Mouse (Mus musculus): Measurements from ENCODE around the gene Kif18b. TPM values are rescaled to one million over a fixed set of nuclear protein-coding genes. Genes with fewer than 3 reads are reported as not detected.

The Kif18b gene
- polyA plus RNA-seq (2012; ENCODE audit: low replicate concordance): 3.6 and 12.5 TPM in 2 replicates

GRCm38 (mm10) chr11:102924557-102925350 is at the start of gene Kif18b:
Kif18b (minus strand) TSS chr11:102925124.

GRCm38 (mm10) chr11:102946265-102946991 is 21.5 kb upstream of the Kif18b start, which contains the start of gene C1ql1:
C1ql1 (minus strand) TSS chr11:102946688.

GRCm38 (mm10) chr11:102900763-102901162 is 24.2 kb downstream of the Kif18b start, which contains the start of gene Gfap:
Gfap (minus strand) TSS chr11:102900912.

GRCm38 (mm10) chr11:102884616-102885219 is 40.2 kb downstream of the Kif18b start, which contains the start of gene Fam187a:
Fam187a (plus strand) TSS chr11:102885169.

GRCm38 (mm10) chr11:102880585-102881313 is 44.2 kb downstream of the Kif18b start, which contains the start of the genes Eftud2 and Ccdc103:
Eftud2 (minus strand) TSS chr11:102880985.
Ccdc103 (plus strand) TSS chr11:102881204.

Other genes starting within 250 kb of the Kif18b start
- 4.8 and 5.2 TPM in 2 replicates for gene Ccdc43, start 227.3 kb downstream of the Kif18b start, polyA plus RNA-seq (2012; ENCODE audit: low replicate concordance)
- gene Adam11, start 163.7 kb downstream of the Kif18b start, polyA plus RNA-seq (2012; ENCODE audit: low replicate concordance): 4.5 and 14.2 TPM in 2 replicates
- not detected in 2 replicates for gene Gjc1, start 105.4 kb downstream of the Kif18b start, polyA plus RNA-seq (2012; ENCODE audit: low replicate concordance)
- not detected in 2 replicates for gene Higd1b, start 89.3 kb downstream of the Kif18b start, polyA plus RNA-seq (2012; ENCODE audit: low replicate concordance)
- 92.1 and 150 TPM in 2 replicates for gene Eftud2, start 44.1 kb downstream of the Kif18b start, polyA plus RNA-seq (2012; ENCODE audit: low replicate concordance)
- gene Ccdc103, start 43.9 kb downstream of the Kif18b start, polyA plus RNA-seq (2012; ENCODE audit: low replicate concordance): not detected in 2 replicates
- gene Fam187a, start 40.0 kb downstream of the Kif18b start, polyA plus RNA-seq (2012; ENCODE audit: low replicate concordance): not detected in 2 replicates
- gene Gfap, start 24.2 kb downstream of the Kif18b start, polyA plus RNA-seq (2012; ENCODE audit: low replicate concordance): 1.1 TPM in 1 of 2 replicates, not detected in the other
- gene C1ql1, start 21.6 kb upstream of the Kif18b start, polyA plus RNA-seq (2012; ENCODE audit: low replicate concordance): not detected in 2 replicates
- gene Nmt1, start 103.1 kb upstream of the Kif18b start, polyA plus RNA-seq (2012; ENCODE audit: low replicate concordance): 9.5 and 16.8 TPM in 2 replicates
- gene Dcakd, start 103.2 kb upstream of the Kif18b start, polyA plus RNA-seq (2012; ENCODE audit: low replicate concordance): 30.8 and 47.5 TPM in 2 replicates
- gene Plcd3, start 176.5 kb upstream of the Kif18b start, polyA plus RNA-seq (2012; ENCODE audit: low replicate concordance): 0.15 and 0.18 TPM in 2 replicates
- gene Acbd4, start 176.6 kb upstream of the Kif18b start, polyA plus RNA-seq (2012; ENCODE audit: low replicate concordance): 60.3 and 69.9 TPM in 2 replicates
- 25.6 and 27.7 TPM in 2 replicates for gene Hexim1, start 191.1 kb upstream of the Kif18b start, polyA plus RNA-seq (2012; ENCODE audit: low replicate concordance)
- 4.3 and 5.1 TPM in 2 replicates for gene Hexim2, start 207.3 kb upstream of the Kif18b start, polyA plus RNA-seq (2012; ENCODE audit: low replicate concordance)
- 244 and 485 TPM in 2 replicates for gene Fmnl1, start 246.0 kb upstream of the Kif18b start, polyA plus RNA-seq (2012; ENCODE audit: low replicate concordance)

Measured in hematopoietic multipotent progenitor cell, adult 10-12 weeks (in vitro differentiated cells).